Mouse (Mus musculus) granulocyte monocyte progenitor cell, adult 5-6 weeks (primary cell): ENCODE measurements at regions not wholly inside any gene's neighbourhood (a gene's known extent, or its start where the extent isn't known, plus 50 kb on each side); places are given as distances from the start of the nearest gene placed in this dataset.

ENCODE experiments used
- ATAC-seq: replicated peaks from 2 replicates; pipeline ENCODE4 v1.8.0; 2016; ENCODE audit warnings: mild to moderate bottlenecking, moderate TSS enrichment, inconsistent platforms; ENCODE audit not compliant: poor library complexity, severe bottlenecking

- no peak for ATAC-seq
Observed at GRCm38 (mm10) chr11:27833736-27834135, 505.9 kb downstream of the Gm6685 start.

- ATAC-seq = no peak
Observed at GRCm38 (mm10) chr11:27799826-27800620, 539.6 kb downstream of the Gm6685 start.

DNA sequence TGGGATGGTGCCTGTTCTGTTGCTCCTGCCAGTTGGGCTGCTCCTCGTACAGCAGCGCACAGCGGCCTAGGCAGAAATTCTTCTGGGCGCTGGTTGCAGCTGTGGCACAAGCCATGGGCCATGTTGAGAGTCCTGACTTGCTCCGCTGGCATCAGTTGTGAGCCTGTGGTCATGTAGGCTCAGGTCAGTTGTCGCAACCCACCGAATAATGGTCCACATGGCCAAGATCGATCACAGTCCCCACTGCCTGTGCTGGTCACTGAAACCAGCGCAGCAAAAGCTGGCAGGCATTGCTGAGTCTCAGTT, 585.8 kb downstream of the Gm6685 start:
- ATAC-seq = no peak

GRCm38 (mm10) chr11:27753212-27753912, 586.3 kb downstream of the Gm6685 start:
- peak; percentile 93 for ATAC-seq

GRCm38 (mm10) chr11:27726109-27726508, 613.6 kb downstream of the Gm6685 start:
- ATAC-seq = no peak

GRCm38 (mm10) chr11:27721346-27721745, 618.3 kb downstream of the Gm6685 start:
- no peak for ATAC-seq

GRCm38 (mm10) chr11:27672436-27672835, 667.2 kb downstream of the Gm6685 start:
- ATAC-seq = no peak
